Mouse (Mus musculus) cerebellum, postnatal 14 days (tissue): ENCODE results near the gene R3hdm2.

ENCODE experiments used
- DNase-seq, 2 experiments: peaks; one replicate each; pipeline ENCODE4 v3.0.0; 2021; ENCODE audit warnings: mixed read lengths in 2 of 2

R3hdm2 gene

GRCm38 (mm10) chr10:127519903-127520713, 140.0 kb downstream of the R3hdm2 start:
- DNase-seq = no peak

GRCm38 (mm10) chr10:127520714-127521357, 140.7 kb downstream of the R3hdm2 start:
- no peak for DNase-seq

- DNase-seq = no peak
Measured at GRCm38 (mm10) chr10:127521611-127522080, 141.5 kb downstream of the R3hdm2 start.

- peak; percentile 92 to 93 for DNase-seq
Measured at GRCm38 (mm10) chr10:127522088-127522581, 142.0 kb downstream of the R3hdm2 start, which contains the start of gene Shmt2. Gene Shmt2, minus strand, starts transcription at chr10:127522444.

DNA sequence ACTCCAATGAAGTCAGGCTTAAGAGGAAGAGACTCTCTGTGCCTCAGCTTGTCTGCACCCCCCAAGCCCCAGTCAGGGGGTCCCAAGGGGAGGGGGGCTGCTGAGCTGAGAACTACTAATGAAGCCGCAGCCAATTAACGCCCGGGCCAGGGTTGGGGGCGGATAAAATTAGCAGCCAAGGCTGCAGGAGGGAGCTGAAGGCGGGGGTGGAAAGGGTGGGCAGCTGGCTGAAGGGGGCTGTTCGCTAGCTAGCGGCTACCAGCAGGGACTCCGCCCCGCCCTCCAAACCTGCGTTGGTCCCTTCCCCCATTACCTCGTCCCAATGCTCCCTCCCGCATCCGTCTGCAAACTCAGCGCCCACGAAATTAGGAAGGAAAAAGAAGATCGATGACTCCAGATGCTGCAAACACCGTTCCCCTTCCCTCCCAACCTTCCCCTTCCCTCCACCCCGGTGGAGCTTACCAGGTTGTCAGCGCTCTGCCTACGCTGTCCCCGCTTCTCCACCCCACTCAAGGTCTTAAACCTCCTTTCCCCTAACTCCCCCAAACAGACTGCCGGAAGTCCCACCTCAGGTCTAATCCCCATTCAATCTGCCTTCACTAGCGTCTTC, 144.6 kb downstream of the R3hdm2 start:
- no peak for DNase-seq

GRCm38 (mm10) chr10:127526048-127526447, 145.9 kb downstream of the R3hdm2 start:
- DNase-seq = no peak

GRCm38 (mm10) chr10:127526681-127527080, 146.6 kb downstream of the R3hdm2 start:
- DNase-seq = peak; percentile 77 to 79

DNA sequence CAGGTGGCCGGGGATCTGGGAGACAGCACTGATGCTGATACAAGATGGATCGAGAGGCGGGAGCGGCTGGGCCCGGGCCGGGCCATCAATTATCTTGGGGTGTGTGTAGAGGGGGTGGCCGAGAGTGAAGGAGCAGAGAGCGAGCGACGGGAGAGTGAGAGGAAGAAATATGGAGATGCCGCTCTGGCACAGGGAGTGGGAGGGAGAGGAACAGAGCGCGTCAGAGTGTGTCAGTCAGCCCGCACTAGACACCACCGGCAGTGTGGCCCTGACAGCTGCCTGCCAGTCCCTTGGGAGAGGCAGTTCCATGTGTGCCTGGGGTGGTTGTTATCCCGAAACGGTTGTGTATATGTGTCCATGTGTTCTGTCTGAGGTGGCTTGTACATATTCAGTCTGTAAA, 147.4 kb downstream of the R3hdm2 start:
- no peak for DNase-seq

GRCm38 (mm10) chr10:127530945-127531344, 150.8 kb downstream of the R3hdm2 start:
- no peak for DNase-seq

DNA sequence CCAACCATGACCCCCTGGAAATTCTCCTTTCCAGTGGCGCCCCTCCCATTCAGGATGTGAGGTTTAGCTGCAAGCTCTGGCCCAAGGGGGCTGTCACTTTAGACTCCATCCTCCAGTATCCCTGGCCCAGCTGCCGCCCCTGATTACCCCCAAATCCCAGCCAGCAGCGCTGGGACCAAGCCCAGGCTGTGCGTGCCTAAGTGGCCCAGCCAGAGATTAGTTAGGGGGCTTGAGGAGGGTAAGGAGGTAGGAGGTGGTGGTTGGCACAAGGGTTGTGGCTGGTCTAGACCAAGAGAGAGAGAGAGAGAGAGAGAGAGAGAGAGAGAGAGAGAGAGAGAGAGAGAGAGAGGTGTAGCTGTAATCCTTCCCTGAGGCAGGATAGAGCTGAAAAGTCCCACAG, 151.4 kb downstream of the R3hdm2 start:
- DNase-seq = no peak

GRCm38 (mm10) chr10:127534036-127534928, 154.2 kb downstream of the R3hdm2 start, which contains the start of gene Nxph4:
Gene Nxph4, minus strand, starts transcription at chr10:127534559.
- peak; percentile 58 to 70 for DNase-seq

DNA sequence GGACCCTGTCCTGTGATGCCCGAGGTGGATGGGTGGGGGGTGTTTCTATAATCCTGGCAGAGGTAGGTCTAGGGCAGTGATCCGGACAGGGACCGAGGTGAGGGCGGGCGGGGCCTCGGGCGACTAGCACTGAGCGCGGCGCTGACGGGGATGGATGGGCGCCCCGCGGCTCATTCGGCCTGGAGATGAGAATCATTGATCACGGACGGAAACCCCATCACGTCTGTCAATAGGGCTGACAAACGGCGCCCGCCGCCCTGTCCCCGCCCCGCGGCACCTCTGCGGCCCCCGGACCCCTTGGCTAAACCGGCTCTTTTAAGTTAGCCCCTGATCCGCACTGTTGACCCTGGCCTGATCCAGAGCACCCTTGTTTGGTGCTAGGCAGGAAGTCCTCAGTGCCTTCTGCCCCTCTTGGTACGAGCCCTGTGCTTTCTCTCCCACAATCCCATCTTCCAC, 154.8 kb downstream of the R3hdm2 start:
- DNase-seq = no peak

DNA sequence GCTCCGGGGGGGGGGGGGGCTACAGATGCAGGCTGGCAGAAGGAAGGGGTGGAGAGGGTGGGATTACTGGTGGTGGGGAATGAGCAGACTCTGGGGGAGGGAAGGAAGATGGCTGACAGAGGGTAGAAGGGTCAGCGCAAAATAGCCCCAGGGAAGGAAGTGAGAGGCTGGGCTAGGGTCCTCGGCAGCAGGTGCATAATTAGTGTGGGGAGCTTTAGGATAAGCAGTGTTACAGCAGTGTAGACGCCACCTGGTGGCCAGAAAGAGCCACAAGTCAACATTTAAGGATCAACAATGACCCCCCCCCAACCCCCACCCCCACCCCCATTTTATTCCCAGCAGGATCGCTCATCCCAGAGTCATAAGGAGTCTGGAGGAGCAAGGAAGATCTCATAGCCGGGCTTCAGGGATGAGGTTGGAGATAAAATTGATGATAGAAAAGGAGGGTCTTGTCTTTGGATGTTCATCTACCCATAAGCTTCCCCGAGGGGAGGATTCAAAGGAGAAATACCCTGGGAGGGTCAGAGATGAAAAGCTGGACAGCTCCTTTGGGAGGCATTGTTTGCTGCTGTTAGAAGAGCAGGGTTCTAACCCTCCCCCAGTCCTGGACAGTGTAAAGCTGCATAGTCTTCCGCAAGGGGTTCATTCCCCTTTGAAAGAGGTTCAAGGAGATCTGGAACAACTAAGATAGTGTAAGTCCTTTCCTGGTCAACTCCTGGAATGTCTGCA, 156.6 kb downstream of the R3hdm2 start:
- DNase-seq = peak; percentile 77 to 82

DNA sequence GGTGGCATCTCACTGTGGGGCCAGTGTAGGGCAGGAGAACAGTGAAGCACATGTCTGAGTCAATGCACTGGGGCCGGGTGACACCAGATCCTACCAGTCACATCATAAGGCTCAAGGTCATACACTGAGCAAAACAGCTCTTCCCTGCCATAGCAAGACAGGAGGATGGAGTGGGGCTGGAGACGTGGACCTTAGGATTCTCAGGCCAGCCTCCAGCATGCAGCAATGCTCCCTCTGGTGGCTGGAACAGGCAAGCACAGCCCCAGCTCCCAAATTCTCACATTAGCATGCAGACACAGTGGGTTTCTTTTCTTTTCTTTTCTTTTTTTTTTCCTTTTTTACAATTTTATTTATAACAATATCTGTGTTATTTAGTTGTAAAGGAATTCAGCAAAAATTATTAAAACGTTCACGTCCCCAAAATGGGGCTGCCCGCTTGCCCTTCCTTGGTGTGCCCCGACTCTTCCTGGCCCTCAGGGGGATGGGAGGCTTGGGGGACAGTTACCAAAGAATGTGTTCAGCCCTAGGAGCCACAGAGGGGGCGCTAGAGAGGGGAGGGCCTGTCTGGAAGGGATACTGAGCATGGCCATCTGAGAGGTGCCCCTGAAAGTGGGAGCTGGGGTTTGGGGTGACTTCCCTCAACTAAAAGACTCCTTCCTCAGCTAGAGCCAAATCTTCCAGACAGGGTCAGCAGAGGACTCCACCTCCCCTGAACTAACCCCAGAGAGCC, 157.9 kb downstream of the R3hdm2 start:
- DNase-seq = peak; percentile 92 to 94

GRCm38 (mm10) chr10:127541510-127541909, 161.4 kb downstream of the R3hdm2 start:
- DNase-seq = no peak

- peak; percentile 72 to 81 for DNase-seq
Measured at GRCm38 (mm10) chr10:127542084-127542483, 162.0 kb downstream of the R3hdm2 start.

- peak; percentile 66 to 75 for DNase-seq
Measured at GRCm38 (mm10) chr10:127542720-127543119, 162.6 kb downstream of the R3hdm2 start.

GRCm38 (mm10) chr10:127543916-127544315, 163.8 kb downstream of the R3hdm2 start:
- no peak for DNase-seq

DNA sequence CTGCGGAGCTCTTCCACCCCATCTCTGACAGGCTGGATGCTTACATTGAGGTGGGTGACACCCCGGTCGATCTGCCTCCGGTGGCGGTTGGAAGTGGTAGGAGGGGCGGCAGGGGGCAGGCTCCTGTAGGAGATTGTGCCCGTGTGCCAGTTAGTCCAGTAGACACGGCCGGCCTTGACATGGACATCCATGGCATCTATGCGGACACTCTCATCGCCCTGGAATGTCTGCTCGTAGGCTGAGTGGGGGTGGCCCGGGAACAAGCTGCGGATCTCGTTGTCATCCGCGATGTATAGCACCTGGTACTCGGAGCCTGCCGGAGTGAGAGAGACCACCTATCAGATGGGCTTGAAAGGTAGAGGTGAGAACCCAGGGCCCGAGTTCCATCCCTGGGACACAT, 164.2 kb downstream of the R3hdm2 start:
- DNase-seq = no peak

DNA sequence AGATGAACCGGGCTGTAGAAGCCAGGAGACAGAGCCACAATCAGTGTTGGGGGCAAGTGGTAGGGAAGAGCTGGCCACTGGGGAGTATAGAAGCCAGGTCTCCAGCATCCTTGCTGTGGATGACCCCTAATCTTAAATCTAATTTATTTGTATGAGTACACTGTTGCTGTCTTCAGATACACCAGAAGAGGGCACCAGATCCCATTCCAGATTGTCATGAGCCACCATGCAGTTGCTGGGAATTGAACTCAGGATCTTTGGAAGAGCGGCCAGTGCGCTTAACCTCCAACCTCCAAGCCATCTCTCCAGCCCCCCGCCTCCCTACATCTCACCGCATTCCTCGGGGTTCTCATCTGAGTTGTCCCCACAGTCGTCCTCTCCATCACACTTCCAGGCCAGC, 166.4 kb downstream of the R3hdm2 start:
- no peak for DNase-seq

DNA sequence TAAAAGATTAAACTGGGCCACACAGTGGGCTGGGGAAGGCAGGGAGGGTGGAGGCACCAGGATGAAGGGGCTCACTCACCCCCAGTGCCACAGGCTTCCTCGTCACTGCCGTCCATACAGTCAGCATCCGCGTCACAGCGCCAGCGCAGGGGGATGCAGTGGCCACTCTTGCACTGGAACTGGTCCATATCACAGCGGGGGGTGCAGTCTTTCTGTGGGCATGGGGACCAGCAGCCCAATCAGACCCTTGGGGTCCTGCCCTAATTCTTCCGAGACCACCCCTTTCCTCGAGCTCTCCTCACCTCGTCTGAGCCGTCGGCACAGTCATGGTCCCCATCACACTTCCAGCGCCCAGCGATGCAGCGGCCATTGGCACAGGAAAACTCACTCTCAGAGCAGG, 168.1 kb downstream of the R3hdm2 start:
- DNase-seq = peak in 1 of 2 experiments; percentile 61
